Mouse (Mus musculus) heart, postnatal 0 days (tissue): ENCODE measurements at regions not wholly inside any gene's neighbourhood (a gene's known extent, or its start where the extent isn't known, plus 50 kb on each side); places are given as distances from the start of the nearest gene placed in this dataset.

Source experiments
- ATAC-seq: fragments of 200-750 bp; cut with Nextera tagmentation; 2 replicates; pipeline ENCODE4 v1.8.0; 2017; ENCODE audit warnings: low read depth, moderate number of reproducible peaks, moderate library complexity; ENCODE audit not compliant: insufficient read depth
- DNase-seq: peaks from one replicate; pipeline ENCODE4 v3.0.0-alpha.2; 2016; ENCODE audit warnings: low spot score
- H3K27ac ChIP-seq: fragments of 300-500 bp; sonication (generic); 2 replicates; pipeline ENCODE4 v1.5.1; 2014; ENCODE audit warnings: low read depth, mild to moderate bottlenecking
- H3K27me3 ChIP-seq: fragments of 300-500 bp; sonication (generic); 2 replicates; pipeline ENCODE4 v1.6.1; 2014; ENCODE audit warnings: low read length, mixed read lengths; ENCODE audit not compliant: control insufficient read depth, insufficient read depth
- H3K36me3 ChIP-seq: fragments of 300-500 bp; sonication (generic); replicated peaks from 2 replicates; pipeline ENCODE4 v1.6.1; 2014; ENCODE audit warnings: low read length, mixed read lengths; ENCODE audit not compliant: control insufficient read depth, insufficient read depth
- H3K4me1 ChIP-seq: fragments of 300-500 bp; sonication (generic); 2 replicates; pipeline ENCODE4 v1.6.1; 2014; ENCODE audit warnings: antibody characterized with exemption; ENCODE audit not compliant: control insufficient read depth, insufficient read depth
- H3K4me2 ChIP-seq: fragments of 300-500 bp; sonication (generic); 2 replicates; pipeline ENCODE4 v1.6.1; 2014; ENCODE audit warnings: low read depth, mild to moderate bottlenecking, low read length, moderate library complexity
- H3K4me3 ChIP-seq: fragments of 300-500 bp; sonication (generic); 2 replicates; pipeline ENCODE4 v1.5.1; 2014; ENCODE audit warnings: low read depth, low read length
- H3K9ac ChIP-seq: fragments of 300-500 bp; sonication (generic); replicated peaks from 2 replicates; pipeline ENCODE4 v1.6.1; 2014; ENCODE audit warnings: low read depth, low read length, mixed read lengths
- H3K9me3 ChIP-seq: fragments of 300-500 bp; sonication (generic); replicated peaks from 2 replicates; pipeline ENCODE4 v1.6.1; 2016; ENCODE audit warnings: low read length; ENCODE audit not compliant: control insufficient read depth
- CTCF ChIP-seq: IDR thresholded peaks from 2 replicates; pipeline ENCODE4 v1.5.1; 2016; ENCODE audit warnings: antibody characterized with exemption, control low read depth, low read depth
- EP300 ChIP-seq: IDR thresholded peaks from 2 replicates; pipeline ENCODE4 v1.6.1; 2016; ENCODE audit warnings: antibody characterized with exemption, low read depth
- WGBS: fragments of 180-500 bp; shearing (Covaris S2); extraction: QIAGEN DNeasy Blood & Tissue Kit; methylation state at CpG from one replicate; pipeline ENCODE4 v1.1.7; 2014; 5-methylcytosine and 5-hydroxymethylcytosine counted together

DNA sequence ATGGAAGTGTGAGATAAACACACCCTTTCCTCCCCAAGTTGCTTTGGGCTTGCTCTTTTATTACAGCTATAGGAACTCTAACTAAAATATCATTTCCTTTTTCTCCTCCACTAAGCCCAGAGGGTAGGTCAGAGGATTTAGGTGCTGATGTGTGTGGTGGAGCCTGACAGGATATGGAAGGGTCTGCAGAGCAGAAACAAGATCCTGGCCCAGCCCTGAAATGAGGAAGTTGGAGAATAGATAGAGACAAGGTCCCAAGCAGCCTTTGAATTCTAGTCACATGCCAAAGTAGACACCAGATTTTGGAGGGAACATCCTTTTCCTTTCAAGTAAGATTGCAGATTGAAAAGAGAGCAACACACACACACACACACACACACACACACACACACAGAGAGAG lies 132.4 kb downstream of the Bmp2 start:
- no peaks in the 10 kb centered on the region for H3K36me3 ChIP-seq
- H3K9ac ChIP-seq, result no peak overlapping the region
- no peak for ATAC-seq
- H3K4me1 ChIP-seq, result no peaks in the 10 kb centered on the region
- H3K27ac ChIP-seq, result no peak overlapping the region
- TF ChIP-seq EP300 (no peak), CTCF (no peak)
- H3K27me3 ChIP-seq, result no peaks in the 10 kb centered on the region
- DNase-seq, result no peak
- no peak overlapping the region for H3K4me3 ChIP-seq
- H3K9me3 ChIP-seq, result no peaks in the 10 kb centered on the region
- no peak overlapping the region for H3K4me2 ChIP-seq

DNA sequence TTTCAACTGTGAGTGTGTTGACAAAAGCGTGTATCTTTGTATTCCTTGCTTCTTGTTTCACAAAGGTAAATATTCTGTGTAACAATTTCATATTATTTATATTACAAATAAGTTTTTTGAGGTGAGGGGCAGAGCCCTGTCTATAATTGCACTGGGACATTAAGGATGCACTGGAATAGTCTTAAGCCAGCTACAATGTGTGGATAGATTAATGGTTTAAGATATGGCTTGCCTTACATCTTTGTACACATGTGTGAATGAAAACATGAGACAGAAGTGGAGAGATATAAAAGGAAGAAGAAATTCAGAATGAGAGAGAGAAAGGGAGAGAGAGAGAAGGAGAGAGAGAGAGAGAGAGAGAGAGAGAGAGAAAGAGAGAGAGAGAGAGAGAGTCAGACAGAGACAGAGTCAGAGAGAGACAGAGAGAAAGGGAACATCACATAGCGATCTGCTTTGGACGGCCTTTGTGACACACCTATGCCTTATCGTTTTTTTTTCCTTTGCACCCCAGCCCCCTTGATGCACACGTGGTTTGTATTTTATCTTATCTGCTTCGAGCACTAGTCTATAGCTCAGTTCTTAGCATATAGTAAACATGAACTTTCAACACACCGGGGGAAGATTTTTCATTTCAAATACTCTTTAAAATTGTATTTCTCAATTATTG lies 136.3 kb downstream of the Bmp2 start:
- H3K27ac ChIP-seq, result no peak overlapping the region
- H3K4me1 ChIP-seq, result no peaks in the 10 kb centered on the region
- H3K9me3 ChIP-seq, result no peaks in the 10 kb centered on the region
- no peak overlapping the region for H3K4me2 ChIP-seq
- ATAC-seq, result no peak
- H3K36me3 ChIP-seq, result no peaks in the 10 kb centered on the region
- DNase-seq, result no peak
- TF ChIP-seq CTCF, result no peak
- no peak for TF ChIP-seq EP300
- no peak overlapping the region for H3K4me3 ChIP-seq
- WGBS, result 60% methylated on average over 7 of the region's 7 CpGs
- no peaks in the 10 kb centered on the region for H3K27me3 ChIP-seq
- no peak overlapping the region for H3K9ac ChIP-seq

DNA sequence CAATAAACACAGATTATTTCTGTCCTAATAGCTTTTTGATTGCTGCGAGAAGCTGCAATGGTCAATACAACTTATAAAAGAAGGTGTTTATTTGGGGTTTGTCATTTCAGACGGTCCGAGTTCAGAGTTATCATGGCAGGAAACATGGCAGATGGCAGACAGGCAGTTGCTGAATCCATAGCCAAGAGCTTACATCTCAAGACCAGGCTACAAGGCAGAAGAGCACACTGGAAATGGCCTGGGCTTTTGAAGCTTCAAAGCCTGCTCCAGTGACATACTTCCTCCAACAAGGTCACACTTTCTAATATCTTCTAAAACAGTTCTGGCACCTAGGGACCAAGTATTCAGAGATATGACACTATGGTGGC lies 136.8 kb downstream of the Bmp2 start:
- TF ChIP-seq EP300, result no peak
- TF ChIP-seq CTCF, result no peak
- ATAC-seq (no peak), DNase-seq (no peak)
- Histone ChIP-seq H3K9me3 (no peaks in the 10 kb centered on the region), H3K4me2 (no peak overlapping the region), H3K4me3 (no peak overlapping the region), H3K27me3 (no peaks in the 10 kb centered on the region), H3K4me1 (no peaks in the 10 kb centered on the region), H3K36me3 (no peaks in the 10 kb centered on the region), H3K9ac (no peak overlapping the region), H3K27ac (no peak overlapping the region)
- 67% methylated on average over 3 of the region's 3 CpGs for WGBS

DNA sequence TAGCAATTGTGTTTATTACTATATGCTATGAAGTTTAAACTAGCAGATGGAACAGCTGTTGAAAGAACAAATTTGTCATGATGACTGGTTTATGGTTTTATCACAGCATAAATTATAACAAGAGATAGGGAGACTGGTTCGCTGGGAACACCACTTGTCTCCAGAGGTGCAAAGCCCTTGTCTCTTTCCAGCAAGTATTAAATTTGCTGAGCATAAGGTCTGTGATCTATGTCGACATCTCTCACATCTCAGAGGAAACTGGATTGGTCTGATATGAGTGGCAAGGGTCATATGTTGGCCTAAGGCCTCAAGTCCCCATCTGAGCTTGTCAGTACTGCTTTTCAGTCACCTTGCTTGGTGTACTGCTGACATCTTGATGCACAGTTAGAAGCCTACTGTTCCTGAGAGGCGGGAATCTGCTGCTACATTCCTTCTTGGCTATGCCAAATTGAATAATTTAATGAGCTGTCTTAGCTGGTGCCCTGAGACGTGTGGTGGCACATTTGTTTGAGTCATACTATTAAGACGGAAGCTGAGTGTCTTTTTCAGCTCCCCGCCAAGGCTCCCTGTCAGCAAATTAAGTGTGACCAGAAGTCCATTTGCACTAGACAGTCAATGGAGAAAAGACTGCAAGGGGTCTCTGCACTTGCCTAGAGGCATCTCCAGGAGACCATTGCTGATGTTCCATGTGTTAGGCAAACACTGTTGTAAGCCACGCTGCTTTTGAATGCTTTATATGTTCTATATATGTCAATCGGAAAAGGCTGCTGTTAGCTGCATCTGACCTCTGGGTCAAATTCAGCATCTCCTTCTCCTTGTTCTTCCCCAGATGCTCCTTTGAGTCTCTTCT lies 157.0 kb downstream of the Bmp2 start:
- ATAC-seq (no peak), DNase-seq (no peak)
- TF ChIP-seq CTCF, result no peak
- whole genome bisulfite sequencing, result 66% methylated on average over 8 of the region's 8 CpGs
- H3K27me3 ChIP-seq, result no peaks in the 10 kb centered on the region
- no peak overlapping the region for H3K27ac ChIP-seq
- no peaks in the 10 kb centered on the region for H3K9me3 ChIP-seq
- no peak overlapping the region for H3K4me3 ChIP-seq
- no peak overlapping the region for H3K9ac ChIP-seq
- H3K4me2 ChIP-seq, result no peak overlapping the region
- no peaks in the 10 kb centered on the region for H3K36me3 ChIP-seq
- H3K4me1 ChIP-seq, result no peaks in the 10 kb centered on the region

DNA sequence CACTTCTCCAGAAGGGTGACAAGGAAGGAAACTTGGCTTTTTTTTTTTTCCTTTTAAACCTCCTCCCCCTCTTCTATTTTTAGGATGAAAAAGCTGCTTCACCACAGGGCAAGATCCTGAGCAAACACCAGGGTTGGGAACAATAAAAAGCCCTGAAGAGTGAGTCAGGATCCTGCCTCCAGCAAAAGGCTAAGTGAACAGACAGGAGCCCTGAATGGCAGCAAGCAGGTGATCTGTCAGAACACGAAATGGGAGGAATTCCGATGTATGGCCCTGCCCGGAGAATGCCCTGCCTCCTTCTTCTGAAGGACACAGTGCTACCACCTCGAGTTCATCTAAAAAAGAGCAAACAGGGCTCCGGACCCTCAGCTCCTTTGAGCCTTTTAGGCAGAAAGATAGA lies 164.3 kb downstream of the Bmp2 start:
- DNase-seq (no peak), ATAC-seq (no peak)
- Histone ChIP-seq H3K9me3 (no peaks in the 10 kb centered on the region), H3K9ac (no peak overlapping the region), H3K36me3 (no peaks in the 10 kb centered on the region), H3K27ac (no peak overlapping the region), H3K4me1 (no peaks in the 10 kb centered on the region), H3K27me3 (no peaks in the 10 kb centered on the region), H3K4me2 (no peak overlapping the region), H3K4me3 (no peak overlapping the region)
- 45% methylated on average over 5 of the region's 5 CpGs for whole genome bisulfite sequencing
- TF ChIP-seq EP300, result no peak
- TF ChIP-seq CTCF, result no peak
